Mouse (Mus musculus) liver, adult 2 months (tissue): ENCODE data around the gene Tbx10. TPM values are rescaled to one million over a fixed set of nuclear protein-coding genes. Genes with fewer than 3 reads are reported as not detected.

Experiments
- DNase-seq: peaks from one replicate; pipeline ENCODE4 v3.0.0-alpha.2; 2011; ENCODE audit warnings: low read depth, low spot score; ENCODE audit errors: extremely low read depth
- H3K27ac ChIP-seq: fragments of 200-500 bp; replicated peaks from 2 replicates; pipeline ENCODE4 v1.5.1; 2012; ENCODE audit warnings: low read depth, mild to moderate bottlenecking, control low read depth, inconsistent platforms, low read length; ENCODE audit not compliant: insufficient read depth
- H3K27me3 ChIP-seq: fragments of 200-500 bp; 2 replicates; pipeline ENCODE4 v1.6.1; 2012; ENCODE audit warnings: mild to moderate bottlenecking, moderate library complexity, low read length, inconsistent platforms; ENCODE audit not compliant: control insufficient read depth, insufficient read depth
- H3K36me3 ChIP-seq: fragments of 200-500 bp; 2 replicates; pipeline ENCODE4 v1.6.1; 2012; ENCODE audit warnings: low read length, inconsistent platforms; ENCODE audit not compliant: control insufficient read depth, insufficient read depth
- H3K4me1 ChIP-seq: fragments of 200-500 bp; 2 replicates; pipeline ENCODE4 v1.6.1; 2011; ENCODE audit warnings: low read length; ENCODE audit not compliant: control insufficient read depth, insufficient read depth
- H3K4me3 ChIP-seq: fragments of 200-500 bp; 2 replicates; pipeline ENCODE4 v1.5.1; 2011; ENCODE audit warnings: low read depth, mild to moderate bottlenecking, control low read depth, low read length, moderate library complexity; ENCODE audit not compliant: insufficient read depth
- H3K79me2 ChIP-seq: fragments of 200-500 bp; 2 replicates; pipeline ENCODE4 v1.6.1; 2012; ENCODE audit warnings: inconsistent platforms, mild to moderate bottlenecking, low read length, moderate library complexity; ENCODE audit not compliant: control insufficient read depth, insufficient read depth
- H3K9ac ChIP-seq: fragments of 200-500 bp; 2 replicates; pipeline ENCODE4 v1.6.1; 2012; ENCODE audit warnings: low read depth, mild to moderate bottlenecking, control low read depth, inconsistent platforms, low read length
- CTCF ChIP-seq: fragments of 200-500 bp; IDR thresholded peaks from 2 replicates; pipeline ENCODE4 v1.5.1; 2011; ENCODE audit warnings: low read depth, low read length, control low read depth
- POLR2A ChIP-seq: fragments of 200-500 bp; IDR thresholded peaks from 2 replicates; pipeline ENCODE4 v1.6.1; 2011; ENCODE audit warnings: low read length, control low read depth; ENCODE audit not compliant: insufficient read depth; ENCODE audit errors: extremely low read depth
- WGBS: fragments of 180-500 bp; shearing (Covaris S2); methylation state at CpG from one replicate; pipeline ENCODE4 v1.1.7; 2018; 5-methylcytosine and 5-hydroxymethylcytosine counted together
- polyA plus RNA-seq: library from polyadenylated mRNA; depleted of rRNA; stranded (reverse); fragments of >200 nt; gene quantifications from 2 replicates; pipeline ENCODE4 v1.2.3, GENCODE M21; 2012
- total RNA-seq: library from RNA; depleted of rRNA; stranded (reverse); fragments of >200 nt; gene quantifications from 2 replicates; pipeline ENCODE4 v1.2.3, GENCODE M21; 2014

Gene Tbx10
- total and polyA plus RNA-seq, 2 experiments: not detected

- Histone ChIP-seq H3K36me3 (peaks cover 3% of the 10 kb centered on the region; the same call in 1 of the 2 replicates), H3K4me3 (no peak overlapping the region), H3K27me3 (no peaks in the 10 kb centered on the region), H3K4me1 (peaks cover 13% of the 10 kb centered on the region), H3K9ac (no peak overlapping the region), H3K79me2 (no peaks in the 10 kb centered on the region), H3K27ac (no peak overlapping the region)
- TF ChIP-seq POLR2A: no peak
- TF ChIP-seq CTCF: no peak
- DNase-seq: no peak
- 78% methylated on average over 6 of the region's 6 CpGs for WGBS
Measured at GRCm38 (mm10) chr19:3990804-3991203, 1.7 kb upstream of the Tbx10 start.

DNA sequence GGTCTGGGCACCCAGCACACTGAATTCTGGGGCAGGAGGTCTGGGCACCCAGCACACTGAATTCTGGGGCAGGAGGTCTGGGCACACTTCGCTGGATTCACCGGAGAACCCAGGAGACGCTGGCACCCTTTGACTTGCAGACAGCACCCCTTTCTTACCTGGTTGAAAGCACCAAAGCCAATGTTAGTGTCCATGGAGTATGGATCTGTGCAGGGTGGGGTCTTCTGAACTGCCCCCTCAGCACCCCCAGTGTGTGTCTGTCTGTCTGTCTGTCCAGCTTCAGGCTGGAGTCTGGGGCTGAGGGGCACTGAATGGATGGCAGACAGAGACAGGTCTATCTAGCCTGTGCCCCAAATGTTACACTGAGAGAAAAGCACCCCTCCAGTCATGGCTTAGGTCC lies 990 bp upstream of the Tbx10 start:
- no peaks in the 10 kb centered on the region for H3K79me2 ChIP-seq
- DNase-seq: no peak
- no peak overlapping the region for H3K4me3 ChIP-seq
- H3K27ac ChIP-seq: no peak overlapping the region
- no peaks in the 10 kb centered on the region for H3K27me3 ChIP-seq
- 94% methylated on average over 3 of the region's 3 CpGs for WGBS
- no peak overlapping the region for H3K9ac ChIP-seq
- peaks cover 3% of the 10 kb centered on the region; the same call in 1 of the 2 replicates for H3K36me3 ChIP-seq
- H3K4me1 ChIP-seq: peaks cover 9% of the 10 kb centered on the region
- TF ChIP-seq POLR2A: no peak
- TF ChIP-seq CTCF: no peak

GRCm38 (mm10) chr19:3991966-3992365 lies 586 bp upstream of the Tbx10 start:
- H3K27ac ChIP-seq: no peak overlapping the region
- TF ChIP-seq CTCF (no peak), POLR2A (no peak)
- 82% methylated on average over 3 of the region's 3 CpGs for WGBS
- no peak overlapping the region for H3K4me3 ChIP-seq
- peaks cover 3% of the 10 kb centered on the region; the same call in 1 of the 2 replicates for H3K36me3 ChIP-seq
- H3K9ac ChIP-seq: no peak overlapping the region
- H3K27me3 ChIP-seq: no peaks in the 10 kb centered on the region
- DNase-seq: no peak
- H3K4me1 ChIP-seq: peaks cover 7% of the 10 kb centered on the region
- no peaks in the 10 kb centered on the region for H3K79me2 ChIP-seq

- no peak for TF ChIP-seq CTCF
- no peak for TF ChIP-seq POLR2A
- Histone ChIP-seq H3K9ac (no peak overlapping the region), H3K4me3 (no peak overlapping the region), H3K27me3 (no peaks in the 10 kb centered on the region), H3K79me2 (no peaks in the 10 kb centered on the region), H3K4me1 (peaks cover 8% of the 10 kb centered on the region; the same call in 1 of the 2 replicates), H3K27ac (no peak overlapping the region), H3K36me3 (no peaks in the 10 kb centered on the region)
- DNase-seq: no peak
- WGBS: 65% methylated on average over 6 of the region's 6 CpGs
Measured at GRCm38 (mm10) chr19:3994932-3995331, 2.4 kb downstream of the Tbx10 start.

DNA sequence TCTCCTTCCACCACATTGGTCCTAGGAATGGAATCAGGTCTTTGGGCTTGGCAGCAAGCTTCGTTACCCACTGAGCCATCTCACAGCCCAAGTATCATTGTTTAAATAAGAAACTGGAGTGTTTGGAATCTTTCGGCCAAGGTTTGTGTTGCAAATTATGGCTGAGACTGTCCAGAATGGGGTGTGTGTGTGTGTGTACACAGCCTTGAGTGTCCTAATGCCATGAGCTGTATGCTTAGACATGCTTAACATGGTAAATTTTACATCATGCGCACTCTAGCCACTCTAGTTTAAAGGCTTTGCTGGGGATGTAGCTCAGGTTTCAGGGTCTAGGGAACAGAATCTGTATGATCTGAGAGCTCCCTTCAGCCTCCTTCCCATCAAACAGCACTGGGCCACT lies 3.0 kb downstream of the Tbx10 start:
- no peak overlapping the region for H3K27ac ChIP-seq
- no peaks in the 10 kb centered on the region for H3K79me2 ChIP-seq
- peaks cover 8% of the 10 kb centered on the region; the same call in 1 of the 2 replicates for H3K4me1 ChIP-seq
- H3K27me3 ChIP-seq: no peaks in the 10 kb centered on the region
- WGBS: 83% methylated on average over 3 of the region's 3 CpGs
- no peak for DNase-seq
- TF ChIP-seq CTCF (no peak), POLR2A (no peak)
- H3K9ac ChIP-seq: no peak overlapping the region
- H3K36me3 ChIP-seq: no peaks in the 10 kb centered on the region
- no peak overlapping the region for H3K4me3 ChIP-seq

DNA sequence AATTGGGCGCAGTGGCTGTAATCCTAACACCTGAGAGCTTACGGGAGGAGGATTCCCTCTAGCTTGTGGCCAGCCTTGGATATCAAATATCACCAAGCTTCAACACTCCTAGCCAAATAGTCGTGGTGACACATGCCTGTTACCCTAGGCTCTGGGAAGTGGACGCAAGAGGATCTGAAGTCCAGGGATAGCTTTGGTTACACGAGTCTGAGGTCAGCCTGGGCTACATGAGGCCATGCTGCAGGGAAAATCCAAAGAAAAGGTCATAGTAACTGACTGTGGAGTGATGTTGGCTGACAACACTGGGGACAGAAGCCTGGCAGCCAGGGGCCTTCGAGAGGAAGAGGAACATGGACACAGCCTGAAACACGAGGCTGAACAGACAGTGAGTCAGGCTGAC lies 3.6 kb downstream of the Tbx10 start:
- Histone ChIP-seq H3K4me3 (no peak overlapping the region), H3K27me3 (no peaks in the 10 kb centered on the region), H3K27ac (no peak overlapping the region), H3K36me3 (no peaks in the 10 kb centered on the region), H3K79me2 (no peaks in the 10 kb centered on the region), H3K9ac (no peak overlapping the region), H3K4me1 (peaks cover 10% of the 10 kb centered on the region)
- no peak for TF ChIP-seq POLR2A
- no peak for TF ChIP-seq CTCF
- DNase-seq: no peak
- 62% methylated on average over 7 of the region's 7 CpGs for WGBS
